Mouse (Mus musculus) forebrain, embryonic 12.5 days (tissue): ENCODE measurements around the gene Slc27a1. TPM values are rescaled to one million over a fixed set of nuclear protein-coding genes. Genes with fewer than 3 reads are reported as not detected.
A peak's percentile ranks its signal among the peaks of the same experiment; 100 is the strongest.

Experiments used
- ATAC-seq: fragments of 200-750 bp; cut with Nextera tagmentation; 2 replicates; pipeline ENCODE4 v1.8.0; 2017; ENCODE audit warnings: moderate TSS enrichment; ENCODE audit not compliant: low FRiP score
- H3K27ac ChIP-seq: fragments of 300-500 bp; sonication (generic); 2 replicates; pipeline ENCODE4 v1.5.1; 2016; ENCODE audit warnings: mild to moderate bottlenecking
- H3K27me3 ChIP-seq: fragments of 300-500 bp; sonication (generic); 2 replicates; pipeline ENCODE4 v1.6.1; 2016; ENCODE audit warnings: mild to moderate bottlenecking
- H3K36me3 ChIP-seq: fragments of 300-500 bp; sonication (generic); replicated peaks from 2 replicates; pipeline ENCODE4 v1.6.1; 2016; ENCODE audit warnings: mild to moderate bottlenecking
- H3K4me1 ChIP-seq: fragments of 300-500 bp; sonication (generic); 2 replicates; pipeline ENCODE4 v1.6.1; 2016
- H3K4me2 ChIP-seq: fragments of 300-500 bp; sonication (generic); 2 replicates; pipeline ENCODE4 v1.6.1; 2016; ENCODE audit warnings: mild to moderate bottlenecking, moderate library complexity
- H3K4me3 ChIP-seq: fragments of 300-500 bp; sonication (generic); replicated peaks from 2 replicates; pipeline ENCODE4 v1.5.1; 2016; ENCODE audit warnings: mild to moderate bottlenecking
- H3K9ac ChIP-seq: fragments of 300-500 bp; sonication (generic); 2 replicates; pipeline ENCODE4 v1.6.1; 2016; ENCODE audit warnings: mild to moderate bottlenecking
- H3K9me3 ChIP-seq: fragments of 300-500 bp; sonication (generic); 2 replicates; pipeline ENCODE4 v1.6.1; 2016
- WGBS: fragments of 180-500 bp; shearing (Covaris S2); methylation state at CpG from one replicate; pipeline ENCODE4 v1.1.7; 2016; 5-methylcytosine and 5-hydroxymethylcytosine counted together
- polyA plus RNA-seq: library from polyadenylated mRNA; unstranded; fragments of >200 nt; fragmentation: Nextera tagmentation; extraction: Ambion mirVana; gene quantifications from 2 replicates; pipeline ENCODE4 v1.2.1, GENCODE M21; 2016

Gene Slc27a1
- polyA plus RNA-seq, 1 experiment from 2014 or later, result 44.6 TPM

- H3K4me1 ChIP-seq, result peaks cover 17% of the 10 kb centered on the region
- no peak overlapping the region for H3K27ac ChIP-seq
- ATAC-seq, result no peak
- H3K36me3 ChIP-seq, result no peaks in the 10 kb centered on the region
- no peak overlapping the region for H3K4me3 ChIP-seq
- H3K27me3 ChIP-seq, result peaks cover 93% of the 10 kb centered on the region
- H3K9ac ChIP-seq, result no peak overlapping the region
- H3K9me3 ChIP-seq, result peaks cover 5% of the 10 kb centered on the region; the same call in 1 of the 2 replicates
- no peak overlapping the region for H3K4me2 ChIP-seq
- 74% methylated on average over 3 of the region's 3 CpGs for WGBS
These were observed 8.6 kb upstream of the Slc27a1 start for GRCm38 (mm10) chr8:71560071-71560470.

DNA sequence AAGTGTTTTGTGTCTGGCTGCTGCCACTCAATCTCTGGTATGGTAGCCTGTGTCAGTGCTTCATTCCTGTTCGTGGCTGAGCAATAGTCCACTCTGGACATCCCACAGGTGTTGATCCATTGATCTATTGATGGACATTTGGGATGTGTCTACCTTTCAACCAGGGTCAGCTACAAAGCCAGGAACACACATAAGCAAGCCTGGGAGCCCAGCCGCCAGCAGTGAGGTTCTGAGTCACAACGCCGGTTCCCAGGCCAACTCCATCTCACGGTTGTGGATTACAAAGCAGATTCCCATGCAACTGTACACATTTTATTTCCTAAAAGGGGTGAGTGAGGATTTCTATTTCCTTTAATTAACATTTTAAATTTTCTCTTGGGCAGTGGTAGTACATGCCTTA, 7.9 kb upstream of the Slc27a1 start:
- Histone ChIP-seq H3K9ac (no peak overlapping the region), H3K36me3 (no peaks in the 10 kb centered on the region), H3K4me2 (no peak overlapping the region), H3K27ac (no peak overlapping the region), H3K4me3 (no peak overlapping the region), H3K9me3 (peaks cover 5% of the 10 kb centered on the region; the same call in 1 of the 2 replicates), H3K27me3 (peaks cover 86% of the 10 kb centered on the region), H3K4me1 (peaks cover 17% of the 10 kb centered on the region)
- no peak for ATAC-seq
- WGBS, result 87% methylated on average over 5 of the region's 5 CpGs

GRCm38 (mm10) chr8:71561401-71561800, 7.3 kb upstream of the Slc27a1 start:
- H3K4me2 ChIP-seq, result no peak overlapping the region
- H3K36me3 ChIP-seq, result no peaks in the 10 kb centered on the region
- no peak overlapping the region for H3K9ac ChIP-seq
- peaks cover 86% of the 10 kb centered on the region for H3K27me3 ChIP-seq
- peaks cover 17% of the 10 kb centered on the region for H3K4me1 ChIP-seq
- 3% methylated on average over 15 of the region's 15 CpGs for WGBS
- H3K4me3 ChIP-seq, result no peak overlapping the region
- ATAC-seq, result 0 out of 2 replicates have a peak, but pooled peaks have one; percentile 25
- peaks cover 5% of the 10 kb centered on the region; the same call in 1 of the 2 replicates for H3K9me3 ChIP-seq
- no peak overlapping the region for H3K27ac ChIP-seq

- peaks cover 80% of the 10 kb centered on the region for H3K27me3 ChIP-seq
- H3K4me1 ChIP-seq, result peaks cover 17% of the 10 kb centered on the region
- no peaks in the 10 kb centered on the region for H3K36me3 ChIP-seq
- peak overlapping the region; percentile 24 for H3K4me3 ChIP-seq
- peaks cover 5% of the 10 kb centered on the region; the same call in 1 of the 2 replicates for H3K9me3 ChIP-seq
- ATAC-seq, result peak; percentile 28; the same call in 1 of the 2 replicates
- H3K4me2 ChIP-seq, result peak overlapping the region; percentile 35
- no peak overlapping the region for H3K9ac ChIP-seq
- no peak overlapping the region for H3K27ac ChIP-seq
- under 1% methylated on average over 33 of the region's 33 CpGs for WGBS
These were observed 5.9 kb upstream of the Slc27a1 start for GRCm38 (mm10) chr8:71562751-71563150.

DNA sequence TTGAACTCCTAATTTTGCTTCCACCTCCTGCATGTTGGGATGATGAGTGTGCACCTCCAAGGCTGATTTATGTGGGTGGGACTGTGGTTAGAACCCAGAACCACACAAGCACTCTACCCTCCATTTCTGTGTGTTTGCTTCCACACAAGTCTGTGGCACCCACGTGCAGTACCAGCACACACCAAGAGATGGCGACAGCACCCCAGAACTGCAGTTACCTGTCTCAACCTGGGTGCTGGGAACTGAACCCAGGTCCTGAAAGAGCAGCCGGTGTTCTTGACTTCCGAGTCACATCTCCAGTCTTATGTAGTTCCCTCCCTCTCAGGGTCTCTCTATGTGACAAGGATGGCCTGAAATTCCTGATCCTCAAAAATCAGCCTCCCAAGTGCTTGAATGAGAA, 4.7 kb upstream of the Slc27a1 start:
- no peak overlapping the region for H3K4me3 ChIP-seq
- peaks cover 5% of the 10 kb centered on the region; the same call in 1 of the 2 replicates for H3K9me3 ChIP-seq
- no peak overlapping the region for H3K9ac ChIP-seq
- no peaks in the 10 kb centered on the region for H3K36me3 ChIP-seq
- peaks cover 15% of the 10 kb centered on the region for H3K4me1 ChIP-seq
- H3K27me3 ChIP-seq, result peaks cover 80% of the 10 kb centered on the region
- WGBS, result 92% methylated on average over 4 of the region's 4 CpGs
- H3K4me2 ChIP-seq, result no peak overlapping the region
- H3K27ac ChIP-seq, result no peak overlapping the region
- ATAC-seq, result no peak

DNA sequence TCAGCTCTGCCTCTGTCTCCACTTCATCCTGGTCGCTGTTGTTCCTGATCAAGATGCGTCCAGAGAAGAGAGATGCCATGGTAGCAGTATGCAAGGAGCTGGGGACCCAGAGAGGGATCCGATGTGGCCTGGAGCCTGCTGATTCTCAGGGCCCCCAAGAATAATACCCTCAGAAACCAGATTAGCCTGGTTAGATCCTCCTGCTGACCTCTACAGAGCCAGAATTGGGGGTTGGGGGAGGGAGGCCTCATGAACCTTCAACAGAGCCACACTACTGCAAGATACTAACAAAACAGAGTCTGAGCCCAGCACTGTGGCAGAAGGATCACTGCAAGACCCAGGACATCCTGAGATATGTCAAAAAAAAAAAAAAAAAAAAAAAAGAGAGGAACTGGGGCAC, 2.2 kb upstream of the Slc27a1 start, which contains the start of gene Nxnl1:
Gene Nxnl1, minus strand, starts transcription at position 101 of the 400 bp plus-strand sequence.
- no peak within 1 kb of the TSS; the same call in 1 of the 2 replicates for H3K9ac ChIP-seq
- H3K4me2 ChIP-seq, result no peak within 1 kb of the TSS
- H3K27me3 ChIP-seq, result peaks cover 59% of the 10 kb centered on the region
- no peak within 1 kb of the TSS for H3K27ac ChIP-seq
- H3K4me3 ChIP-seq, result no peak within 1 kb of the TSS
- no peaks in the 10 kb centered on the region for H3K36me3 ChIP-seq
- no peak for ATAC-seq
- 44% methylated on average over 3 of the region's 3 CpGs for WGBS
- peaks cover 28% of the 10 kb centered on the region for H3K4me1 ChIP-seq
- peaks cover 5% of the 10 kb centered on the region; the same call in 1 of the 2 replicates for H3K9me3 ChIP-seq

DNA sequence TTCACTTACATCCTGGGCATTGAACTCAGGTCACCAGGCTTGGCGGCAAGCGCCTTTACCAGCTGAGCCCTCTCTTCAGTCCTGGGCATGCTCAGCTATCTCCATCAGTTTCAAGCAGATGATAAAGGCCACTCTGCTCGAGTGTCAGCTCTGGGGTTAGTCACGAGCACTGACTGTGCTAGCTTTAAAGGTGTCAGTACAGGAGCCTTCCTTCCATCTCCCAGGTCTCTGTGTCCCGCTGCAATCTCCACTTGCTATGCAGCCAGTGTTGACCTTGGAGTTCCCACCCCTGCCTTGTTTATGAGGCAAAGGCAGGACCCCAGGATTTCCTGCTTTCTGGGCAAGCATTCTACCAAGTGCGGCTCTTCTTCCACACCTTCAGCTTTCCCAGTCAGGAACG, 1.1 kb upstream of the Slc27a1 start:
- Histone ChIP-seq H3K9ac (no peak overlapping the region), H3K4me3 (no peak overlapping the region), H3K9me3 (peaks cover 5% of the 10 kb centered on the region; the same call in 1 of the 2 replicates), H3K4me1 (peaks cover 36% of the 10 kb centered on the region), H3K4me2 (no peak overlapping the region), H3K27ac (no peak overlapping the region), H3K27me3 (peaks cover 48% of the 10 kb centered on the region), H3K36me3 (no peaks in the 10 kb centered on the region)
- no peak for ATAC-seq
- WGBS, result 79% methylated on average over 7 of the region's 7 CpGs

DNA sequence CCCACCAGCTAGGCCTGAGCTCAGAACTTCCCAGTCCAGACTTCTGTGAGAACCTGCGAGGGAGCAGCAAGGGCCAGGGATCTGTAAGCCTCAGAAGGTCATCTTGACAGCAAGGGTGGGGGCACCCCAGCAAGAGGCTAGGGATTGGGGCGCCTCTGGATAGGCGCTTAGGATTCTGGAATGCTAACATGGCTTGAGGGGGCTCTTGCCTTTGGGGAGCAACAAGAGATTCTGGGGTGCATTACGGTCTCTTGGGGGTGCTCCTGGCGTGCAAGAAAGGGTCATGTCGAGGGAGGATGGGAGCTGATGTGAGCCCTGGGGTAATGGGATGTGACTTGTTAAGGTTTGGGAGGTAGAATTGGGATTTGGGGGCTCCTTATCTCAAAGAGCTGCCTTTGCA, 259 bp downstream of the Slc27a1 start:
- Histone ChIP-seq H3K27me3 (peaks cover 35% of the 10 kb centered on the region), H3K4me2 (peak overlapping the region; percentile 88), H3K4me1 (peaks cover 39% of the 10 kb centered on the region), H3K36me3 (no peaks in the 10 kb centered on the region), H3K27ac (peak overlapping the region; percentile 75), H3K9ac (peak overlapping the region; percentile 43), H3K9me3 (peaks cover 4% of the 10 kb centered on the region; the same call in 1 of the 2 replicates), H3K4me3 (peak overlapping the region; percentile 47)
- 22% methylated on average over 6 of the region's 6 CpGs for WGBS
- ATAC-seq, result no peak

DNA sequence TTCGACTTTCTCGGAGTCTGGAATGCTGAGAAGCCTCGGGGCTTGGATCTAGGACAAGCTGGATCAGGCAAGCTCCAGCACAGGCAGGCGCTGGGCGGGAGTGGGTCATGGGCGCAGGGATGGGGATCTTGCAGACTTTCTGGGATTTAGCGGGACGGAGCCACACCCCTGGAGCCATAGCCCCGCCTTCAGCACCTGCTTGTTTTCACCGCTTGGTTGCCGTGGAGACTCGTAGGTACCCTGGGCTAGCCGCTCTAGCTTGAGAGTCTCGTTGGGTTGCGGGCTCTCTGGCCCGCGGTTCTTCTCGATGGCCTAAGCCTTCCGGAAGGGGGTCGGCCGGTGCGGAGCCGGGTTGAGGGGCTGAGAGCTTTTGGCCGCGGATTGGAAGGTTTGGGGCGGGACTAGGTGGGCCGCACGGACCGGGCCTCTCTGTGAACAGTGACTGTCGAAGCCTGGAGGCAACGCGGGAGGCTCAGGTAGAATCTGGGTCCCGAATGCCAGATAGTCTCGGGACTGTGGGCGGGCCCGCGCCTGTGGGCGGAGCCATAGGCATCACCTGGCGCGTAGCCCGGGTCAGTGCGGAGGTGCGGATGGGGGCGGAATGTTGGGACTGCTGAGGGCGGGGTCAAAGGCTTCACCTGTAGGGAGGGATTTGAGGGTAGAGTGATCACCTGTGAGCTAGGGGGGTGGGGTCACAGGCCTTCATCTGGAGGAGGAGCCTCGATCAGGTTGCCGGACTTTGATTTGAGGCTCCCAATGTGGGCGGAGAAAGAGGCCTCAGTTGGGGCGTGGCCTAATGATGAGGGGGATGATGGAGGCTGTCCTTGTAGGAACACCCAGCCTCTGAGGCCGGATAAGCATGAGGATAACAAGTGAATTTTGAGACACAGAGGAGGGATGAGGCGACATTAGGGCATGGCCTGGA, 946 bp downstream of the Slc27a1 start:
- peak overlapping the region; percentile 43; the same call in 1 of the 2 replicates for H3K9ac ChIP-seq
- peak overlapping the region; percentile 75 for H3K27ac ChIP-seq
- peak overlapping the region; percentile 47 for H3K4me3 ChIP-seq
- peaks cover 31% of the 10 kb centered on the region for H3K27me3 ChIP-seq
- under 1% methylated on average over 51 of the region's 51 CpGs for whole genome bisulfite sequencing
- peak overlapping the region; percentile 88 for H3K4me2 ChIP-seq
- H3K4me1 ChIP-seq, result peaks cover 39% of the 10 kb centered on the region
- ATAC-seq, result peak; percentile 81
- H3K9me3 ChIP-seq, result no peaks in the 10 kb centered on the region
- H3K36me3 ChIP-seq, result no peaks in the 10 kb centered on the region

DNA sequence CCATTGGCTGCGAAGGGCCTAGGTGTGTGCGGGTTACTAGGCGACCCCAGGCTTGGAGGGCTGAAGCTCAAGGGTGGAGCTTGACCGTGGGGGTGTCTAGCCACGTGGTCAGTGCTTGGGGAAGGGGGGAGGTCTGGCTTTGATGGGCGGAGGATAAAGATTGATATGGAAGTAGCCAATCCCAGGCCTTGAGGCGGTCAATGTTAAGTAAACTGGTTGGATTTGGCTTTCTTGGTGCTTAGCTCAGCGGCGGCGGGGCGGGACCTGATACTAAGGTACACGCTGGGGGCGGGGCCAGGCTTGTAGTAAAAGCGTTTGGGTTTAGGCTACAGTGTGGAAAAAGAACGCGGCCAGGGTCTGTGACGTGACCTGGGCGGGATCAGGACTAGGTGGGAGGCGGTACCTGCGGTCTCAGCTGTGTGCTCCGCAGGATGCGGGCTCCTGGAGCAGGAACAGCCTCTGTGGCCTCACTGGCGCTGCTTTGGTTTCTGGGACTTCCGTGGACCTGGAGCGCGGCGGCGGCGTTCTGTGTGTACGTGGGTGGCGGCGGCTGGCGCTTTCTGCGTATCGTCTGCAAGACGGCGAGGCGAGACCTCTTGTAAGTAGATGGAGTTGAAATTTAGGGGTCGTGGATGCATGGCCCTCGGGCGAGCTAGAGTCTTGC, 1.7 kb downstream of the Slc27a1 start:
- ATAC-seq, result peak; percentile 87
- H3K27me3 ChIP-seq, result peaks cover 31% of the 10 kb centered on the region

GRCm38 (mm10) chr8:71572077-71572476, 3.4 kb downstream of the Slc27a1 start:
- H3K27me3 ChIP-seq, result peaks cover 23% of the 10 kb centered on the region
- H3K4me3 ChIP-seq, result no peak overlapping the region
- H3K4me1 ChIP-seq, result peaks cover 39% of the 10 kb centered on the region
- no peaks in the 10 kb centered on the region for H3K36me3 ChIP-seq
- H3K4me2 ChIP-seq, result peak overlapping the region; percentile 88
- ATAC-seq, result no peak
- H3K9me3 ChIP-seq, result no peaks in the 10 kb centered on the region
- no peak overlapping the region for H3K9ac ChIP-seq
- peak overlapping the region; percentile 81 for H3K27ac ChIP-seq
- WGBS, result 85% methylated on average over 2 of the region's 2 CpGs

More for the DNA sequence above, 1.7 kb downstream of the Slc27a1 start:
- Histone ChIP-seq H3K36me3 (no peaks in the 10 kb centered on the region), H3K27ac (peak overlapping the region; percentile 75), H3K4me2 (peak overlapping the region; percentile 88), H3K4me3 (peak overlapping the region; percentile 47), H3K9ac (peak overlapping the region; percentile 67), H3K9me3 (no peaks in the 10 kb centered on the region), H3K4me1 (peaks cover 39% of the 10 kb centered on the region)
- 1% methylated on average over 41 of the region's 41 CpGs for WGBS
